Mouse (Mus musculus): Measurements from ENCODE around the gene BC003965.

GRCm38 (mm10) chr17:25221821-25222503, 37.6 kb downstream of the BC003965 start:
- TF ChIP-seq CTCF (IDR thresholded peaks at IDR 0.05; ENCODE audit: extremely low read depth, insufficient read length, insufficient replicate concordance, low read depth, low read length) (no peak), POLR2A (IDR thresholded peaks at IDR 0.05; ENCODE audit: low read depth, low read length) (peak; percentile 42; the same call in 1 of the 2 replicates)
